Mouse (Mus musculus): ENCODE data around the gene Smoc1. TPM values are rescaled to one million over a fixed set of nuclear protein-coding genes. Genes with fewer than 3 reads are reported as not detected.

Smoc1 gene
- polyA plus RNA-seq, 1 experiment from 2014 or later, result 8.6 TPM

DNA sequence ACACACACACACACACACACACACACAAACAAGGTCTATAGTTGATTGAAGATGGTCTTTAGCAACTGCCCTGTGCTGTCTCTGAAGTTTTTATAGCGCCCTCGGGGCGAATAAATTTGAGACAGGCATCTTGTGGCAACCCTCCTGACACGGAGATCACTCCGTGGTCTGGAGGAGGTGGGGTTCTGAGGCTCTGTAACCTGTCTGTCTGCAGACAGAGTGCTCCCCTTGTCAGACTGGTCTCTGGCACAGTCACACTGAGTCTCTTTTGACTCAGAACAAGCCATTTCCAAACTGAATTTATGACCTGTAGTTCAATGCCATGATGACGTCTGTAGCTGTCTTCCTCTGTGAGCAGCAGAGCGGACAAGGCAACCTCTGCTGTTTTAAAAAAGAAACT, 75.1 kb downstream of the Smoc1 start:
- H3K4me1 ChIP-seq (ENCODE audit: control insufficient read depth, insufficient read depth, low read length), result peaks cover 2% of the 10 kb centered on the region; the same call in 1 of the 2 replicates
- H3K9me3 ChIP-seq (replicated peaks; ENCODE audit: control insufficient read depth, low read length), result no peaks in the 10 kb centered on the region
- no peaks in the 10 kb centered on the region for H3K36me3 ChIP-seq (ENCODE audit: control insufficient read depth, insufficient read depth)
- H3K9ac ChIP-seq (ENCODE audit: low read length), result no peak overlapping the region
- no peak overlapping the region for H3K27ac ChIP-seq (ENCODE audit: low read length)
- 78% methylated on average over 7 of the region's 7 CpGs for WGBS
- H3K27me3 ChIP-seq (ENCODE audit: control insufficient read depth, insufficient read depth, low read length), result no peaks in the 10 kb centered on the region
- ATAC-seq (replicated peaks; ENCODE audit: extremely low read depth, insufficient read depth, low FRiP score), result no peak
- H3K4me3 ChIP-seq (ENCODE audit: low read length), result no peak overlapping the region
- H3K4me2 ChIP-seq (ENCODE audit: low read depth, low read length), result no peak overlapping the region

DNA sequence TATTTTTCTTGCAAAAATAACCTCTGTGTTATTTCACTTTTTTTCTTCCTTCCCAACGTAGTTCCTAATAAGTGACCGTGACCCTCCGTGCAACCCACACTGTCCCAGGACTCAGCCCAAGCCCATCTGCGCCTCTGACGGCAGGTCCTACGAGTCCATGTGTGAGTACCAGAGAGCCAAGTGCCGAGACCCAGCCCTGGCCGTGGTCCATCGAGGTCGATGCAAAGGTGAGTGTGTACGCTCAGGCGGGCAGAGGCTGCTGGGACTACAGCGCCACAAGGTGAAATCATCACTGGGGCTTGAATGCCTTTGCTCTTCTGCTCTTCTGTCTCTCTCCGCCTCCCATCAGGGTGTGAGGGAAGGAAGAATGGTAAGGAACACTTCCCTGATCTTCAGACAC, 77.9 kb downstream of the Smoc1 start:
- Histone ChIP-seq H3K4me1 (ENCODE audit: control insufficient read depth, insufficient read depth, low read length) (peaks cover 7% of the 10 kb centered on the region), H3K4me2 (ENCODE audit: low read depth, low read length) (no peak overlapping the region), H3K9me3 (replicated peaks; ENCODE audit: control insufficient read depth, low read length) (no peaks in the 10 kb centered on the region), H3K9ac (ENCODE audit: low read length) (no peak overlapping the region), H3K36me3 (ENCODE audit: control insufficient read depth, insufficient read depth) (no peaks in the 10 kb centered on the region), H3K27me3 (ENCODE audit: control insufficient read depth, insufficient read depth, low read length) (no peaks in the 10 kb centered on the region), H3K27ac (ENCODE audit: low read length) (no peak overlapping the region), H3K4me3 (ENCODE audit: low read length) (no peak overlapping the region)
- 83% methylated on average over 14 of the region's 14 CpGs for WGBS
- ATAC-seq (replicated peaks; ENCODE audit: extremely low read depth, insufficient read depth, low FRiP score), result no peak

DNA sequence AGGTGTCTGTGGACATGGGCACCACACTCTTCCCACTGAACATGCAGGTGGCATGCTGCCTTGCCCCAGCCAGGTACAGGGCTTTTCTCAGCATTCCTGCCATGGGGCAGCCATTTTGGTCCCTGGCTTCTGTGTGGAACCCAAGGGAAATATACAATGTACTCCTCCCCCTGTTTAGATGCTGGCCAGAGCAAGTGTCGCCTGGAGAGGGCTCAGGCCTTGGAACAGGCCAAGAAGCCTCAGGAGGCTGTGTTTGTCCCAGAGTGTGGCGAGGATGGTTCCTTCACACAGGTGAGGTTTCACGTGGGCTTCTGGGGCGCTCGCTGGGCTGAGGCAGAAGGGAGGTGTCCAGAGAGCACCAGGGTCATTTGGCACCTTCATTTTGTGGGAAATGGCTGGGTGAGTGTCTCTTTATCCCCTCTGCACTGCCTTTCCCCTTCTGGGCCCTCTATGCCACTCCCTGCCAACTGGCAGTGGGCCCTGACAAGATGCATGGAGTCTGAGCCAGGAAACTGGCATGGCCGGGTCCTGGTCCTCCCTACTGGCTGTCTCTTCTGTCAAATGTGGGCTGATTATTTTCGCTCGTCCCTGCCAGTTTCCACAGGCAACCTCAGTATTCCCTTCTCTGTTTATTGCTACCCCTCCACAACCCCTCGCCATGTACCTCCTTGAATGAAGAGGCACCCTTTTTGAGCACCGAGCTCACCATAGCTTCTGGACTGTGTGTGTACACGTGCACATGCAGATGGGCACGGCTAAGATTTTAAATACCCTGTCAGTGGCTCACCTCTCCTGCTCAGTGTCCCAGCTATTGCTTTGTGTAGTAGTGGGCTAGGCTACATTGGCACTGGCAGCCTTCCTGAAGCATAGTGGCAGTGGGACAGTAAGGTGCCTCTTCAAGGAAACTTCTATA, 79.4 kb downstream of the Smoc1 start:
- Histone ChIP-seq H3K9me3 (replicated peaks; ENCODE audit: control insufficient read depth, low read length) (no peaks in the 10 kb centered on the region), H3K27me3 (ENCODE audit: control insufficient read depth, insufficient read depth, low read length) (no peaks in the 10 kb centered on the region), H3K4me1 (ENCODE audit: control insufficient read depth, insufficient read depth, low read length) (peaks cover 7% of the 10 kb centered on the region), H3K4me3 (ENCODE audit: low read length) (no peak overlapping the region), H3K27ac (ENCODE audit: low read length) (no peak overlapping the region), H3K9ac (ENCODE audit: low read length) (no peak overlapping the region), H3K36me3 (ENCODE audit: control insufficient read depth, insufficient read depth) (no peaks in the 10 kb centered on the region), H3K4me2 (ENCODE audit: low read depth, low read length) (no peak overlapping the region)
- 82% methylated on average over 12 of the region's 12 CpGs for WGBS
- no peak for ATAC-seq (replicated peaks; ENCODE audit: extremely low read depth, insufficient read depth, low FRiP score)

DNA sequence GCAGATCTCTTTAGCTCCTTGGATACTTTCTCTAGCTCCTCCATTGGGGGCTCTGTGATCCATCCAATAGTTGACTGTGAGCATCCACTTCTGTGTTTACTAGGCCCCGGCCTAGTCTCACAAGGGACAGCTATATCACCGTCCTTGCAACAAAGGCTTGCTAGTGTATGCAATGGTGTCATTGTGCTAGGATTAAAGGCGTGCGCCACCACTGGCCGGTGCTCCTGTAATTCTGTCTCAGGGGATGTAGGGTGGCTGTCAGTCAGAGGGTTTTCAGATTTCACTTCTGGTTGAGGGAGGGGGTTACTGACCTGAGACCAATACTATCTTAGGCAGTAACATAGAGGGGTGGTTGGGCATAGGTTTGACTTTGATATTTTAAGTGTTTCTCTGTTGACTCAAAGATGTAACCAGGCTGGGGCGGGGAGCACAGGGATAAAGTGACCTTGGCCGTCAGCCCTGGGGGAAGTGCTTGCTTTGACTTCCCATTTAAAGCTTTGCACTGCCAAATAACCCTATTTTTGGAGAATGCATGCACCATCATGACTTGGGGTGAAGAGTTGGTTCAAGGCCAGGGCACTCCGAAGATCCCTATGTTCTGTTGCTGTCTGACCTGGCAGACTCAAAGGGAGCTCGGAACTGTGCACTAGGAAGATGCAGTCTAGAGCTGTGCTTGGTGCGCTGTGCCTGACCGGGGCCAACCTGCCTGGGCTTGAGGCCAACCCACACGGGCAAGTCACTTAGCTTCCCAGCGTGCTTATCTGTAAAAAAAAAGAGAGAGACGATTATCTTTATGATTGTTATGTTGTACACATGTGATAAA, 80.9 kb downstream of the Smoc1 start:
- no peak overlapping the region for H3K27ac ChIP-seq (ENCODE audit: low read length)
- H3K9ac ChIP-seq (ENCODE audit: low read length), result no peak overlapping the region
- ATAC-seq (replicated peaks; ENCODE audit: extremely low read depth, insufficient read depth, low FRiP score), result no peak
- no peak overlapping the region for H3K4me3 ChIP-seq (ENCODE audit: low read length)
- H3K27me3 ChIP-seq (ENCODE audit: control insufficient read depth, insufficient read depth, low read length), result no peaks in the 10 kb centered on the region
- no peaks in the 10 kb centered on the region for H3K9me3 ChIP-seq (replicated peaks; ENCODE audit: control insufficient read depth, low read length)
- no peaks in the 10 kb centered on the region for H3K36me3 ChIP-seq (ENCODE audit: control insufficient read depth, insufficient read depth)
- H3K4me2 ChIP-seq (ENCODE audit: low read depth, low read length), result no peak overlapping the region
- 64% methylated on average over 14 of the region's 14 CpGs for WGBS
- H3K4me1 ChIP-seq (ENCODE audit: control insufficient read depth, insufficient read depth, low read length), result peaks cover 7% of the 10 kb centered on the region

DNA sequence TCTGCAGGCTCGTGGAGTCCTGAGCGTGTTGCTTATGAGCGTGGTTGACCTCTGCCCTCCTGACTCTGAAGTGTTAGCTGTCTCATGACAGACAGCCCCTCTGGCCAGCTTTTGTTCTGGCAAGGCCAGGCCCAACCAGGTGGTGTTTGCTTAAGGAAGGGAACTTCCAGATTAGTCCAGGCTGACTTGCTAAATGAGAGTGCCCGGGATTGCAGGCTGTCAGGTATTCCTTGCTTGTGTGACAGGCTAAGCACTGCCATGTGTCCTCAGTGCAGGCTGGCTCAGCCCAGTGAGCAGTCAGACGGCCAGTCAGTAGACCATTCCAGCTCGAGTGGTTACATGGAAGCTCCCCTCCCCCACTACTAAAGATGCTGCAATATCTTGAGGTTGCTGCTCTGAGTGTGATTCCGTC, 82.0 kb downstream of the Smoc1 start:
- ATAC-seq (replicated peaks; ENCODE audit: extremely low read depth, insufficient read depth, low FRiP score), result no peak
- H3K9me3 ChIP-seq (replicated peaks; ENCODE audit: control insufficient read depth, low read length), result no peaks in the 10 kb centered on the region
- no peaks in the 10 kb centered on the region for H3K27me3 ChIP-seq (ENCODE audit: control insufficient read depth, insufficient read depth, low read length)
- no peak overlapping the region for H3K4me2 ChIP-seq (ENCODE audit: low read depth, low read length)
- no peak overlapping the region for H3K9ac ChIP-seq (ENCODE audit: low read length)
- H3K4me1 ChIP-seq (ENCODE audit: control insufficient read depth, insufficient read depth, low read length), result peaks cover 7% of the 10 kb centered on the region
- H3K4me3 ChIP-seq (ENCODE audit: low read length), result no peak overlapping the region
- H3K27ac ChIP-seq (ENCODE audit: low read length), result no peak overlapping the region
- WGBS, result 29% methylated on average over 7 of the region's 7 CpGs
- no peaks in the 10 kb centered on the region for H3K36me3 ChIP-seq (ENCODE audit: control insufficient read depth, insufficient read depth)

DNA sequence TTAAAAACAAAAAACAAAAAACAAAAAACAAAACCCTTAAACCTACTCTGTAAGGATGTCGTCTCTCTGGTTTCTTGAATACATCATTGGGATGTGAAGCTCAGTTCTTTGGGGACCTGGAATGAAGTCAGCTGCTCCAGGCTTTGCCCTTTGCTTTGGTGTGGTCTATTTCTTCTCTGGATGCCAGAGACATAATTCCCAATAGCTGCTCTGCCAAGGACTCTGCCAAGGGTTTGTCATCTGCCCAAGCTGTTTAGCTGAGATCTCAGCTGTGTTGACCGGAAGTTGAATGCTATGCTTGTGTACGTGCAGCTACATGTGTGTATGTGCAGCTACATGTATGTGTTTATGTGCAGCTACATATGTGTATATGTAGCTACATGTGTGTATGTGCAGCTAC, 83.4 kb downstream of the Smoc1 start:
- Histone ChIP-seq H3K4me1 (ENCODE audit: control insufficient read depth, insufficient read depth, low read length) (peaks cover 7% of the 10 kb centered on the region), H3K27me3 (ENCODE audit: control insufficient read depth, insufficient read depth, low read length) (no peaks in the 10 kb centered on the region), H3K4me2 (ENCODE audit: low read depth, low read length) (no peak overlapping the region), H3K9ac (ENCODE audit: low read length) (no peak overlapping the region), H3K4me3 (ENCODE audit: low read length) (no peak overlapping the region), H3K36me3 (ENCODE audit: control insufficient read depth, insufficient read depth) (no peaks in the 10 kb centered on the region), H3K27ac (ENCODE audit: low read length) (no peak overlapping the region), H3K9me3 (replicated peaks; ENCODE audit: control insufficient read depth, low read length) (no peaks in the 10 kb centered on the region)
- ATAC-seq (replicated peaks; ENCODE audit: extremely low read depth, insufficient read depth, low FRiP score), result no peak
- WGBS, result 87% methylated on average over 3 of the region's 3 CpGs

DNA sequence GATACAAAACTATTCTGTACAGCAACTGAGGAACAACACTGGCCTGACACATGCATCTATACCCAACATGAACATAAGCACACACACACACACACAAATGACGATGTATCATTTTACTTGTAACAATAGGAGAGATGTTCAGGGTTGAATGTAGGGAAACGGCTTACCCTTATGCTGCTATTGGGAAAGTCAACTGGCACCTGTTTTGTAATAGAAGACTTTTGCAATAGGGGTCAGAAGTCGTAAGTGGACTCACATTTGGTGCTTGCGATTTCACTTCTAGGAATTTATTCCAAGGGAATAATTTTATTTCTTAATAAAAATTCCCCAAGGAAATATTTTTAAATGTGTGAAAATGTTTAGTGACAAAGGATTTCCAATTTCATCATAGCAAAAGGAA, 85.7 kb downstream of the Smoc1 start:
- H3K27me3 ChIP-seq (ENCODE audit: control insufficient read depth, insufficient read depth, low read length), result no peaks in the 10 kb centered on the region
- no peak overlapping the region for H3K9ac ChIP-seq (ENCODE audit: low read length)
- no peak overlapping the region for H3K27ac ChIP-seq (ENCODE audit: low read length)
- peaks cover 5% of the 10 kb centered on the region for H3K4me1 ChIP-seq (ENCODE audit: control insufficient read depth, insufficient read depth, low read length)
- no peaks in the 10 kb centered on the region for H3K9me3 ChIP-seq (replicated peaks; ENCODE audit: control insufficient read depth, low read length)
- H3K36me3 ChIP-seq (ENCODE audit: control insufficient read depth, insufficient read depth), result no peaks in the 10 kb centered on the region
- no peak for ATAC-seq (replicated peaks; ENCODE audit: extremely low read depth, insufficient read depth, low FRiP score)
- H3K4me2 ChIP-seq (ENCODE audit: low read depth, low read length), result no peak overlapping the region
- H3K4me3 ChIP-seq (ENCODE audit: low read length), result no peak overlapping the region
- WGBS, result 88% methylated on average over 4 of the region's 4 CpGs

DNA sequence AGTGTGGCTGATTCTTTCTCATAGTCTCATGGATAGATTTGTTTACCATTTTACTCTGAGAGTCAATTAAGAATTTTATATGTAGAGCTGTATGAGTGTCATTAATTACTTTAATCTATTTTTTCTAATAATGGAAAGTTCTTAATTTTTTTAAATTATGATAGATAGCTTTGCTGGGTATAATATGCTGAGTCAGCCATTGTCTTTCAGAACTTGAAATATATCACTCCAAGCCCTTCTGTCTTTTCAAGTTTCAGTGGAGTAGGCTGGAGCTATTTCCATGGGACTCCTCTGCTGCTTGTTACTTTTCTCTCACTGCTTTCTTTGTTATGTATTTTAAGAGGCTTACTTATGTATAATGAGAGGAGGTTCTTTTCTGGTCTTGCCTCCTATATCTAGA, 93.7 kb downstream of the Smoc1 start:
- H3K36me3 ChIP-seq (ENCODE audit: control insufficient read depth, insufficient read depth), result no peaks in the 10 kb centered on the region
- H3K9ac ChIP-seq (ENCODE audit: low read length), result no peak overlapping the region
- no peak overlapping the region for H3K4me3 ChIP-seq (ENCODE audit: low read length)
- ATAC-seq (replicated peaks; ENCODE audit: extremely low read depth, insufficient read depth, low FRiP score), result no peak
- no peaks in the 10 kb centered on the region for H3K4me1 ChIP-seq (ENCODE audit: control insufficient read depth, insufficient read depth, low read length)
- no peaks in the 10 kb centered on the region for H3K27me3 ChIP-seq (ENCODE audit: control insufficient read depth, insufficient read depth, low read length)
- no peaks in the 10 kb centered on the region for H3K9me3 ChIP-seq (replicated peaks; ENCODE audit: control insufficient read depth, low read length)
- no peak overlapping the region for H3K27ac ChIP-seq (ENCODE audit: low read length)
- no peak overlapping the region for H3K4me2 ChIP-seq (ENCODE audit: low read depth, low read length)

DNA sequence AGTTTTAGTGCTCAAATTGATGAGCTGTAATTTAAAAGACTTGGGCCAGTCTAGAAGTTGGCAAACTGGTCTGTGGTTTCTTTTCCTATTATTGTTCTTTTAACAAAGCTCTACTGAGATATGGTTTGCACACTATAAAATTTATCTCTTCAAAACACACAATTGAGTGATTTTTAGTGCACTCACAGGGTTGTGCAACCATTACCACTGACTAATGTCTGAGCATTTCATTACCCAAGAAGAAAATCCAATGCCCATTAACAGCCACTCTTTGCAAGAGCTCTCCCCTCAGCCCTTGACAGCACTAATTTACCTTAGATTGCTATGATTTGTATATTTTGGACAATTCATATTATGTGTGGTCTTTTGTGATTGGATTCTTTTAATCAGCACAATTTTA, 97.2 kb downstream of the Smoc1 start:
- H3K4me3 ChIP-seq (ENCODE audit: low read length), result no peak overlapping the region
- H3K4me1 ChIP-seq (ENCODE audit: control insufficient read depth, insufficient read depth, low read length), result no peaks in the 10 kb centered on the region
- no peaks in the 10 kb centered on the region for H3K9me3 ChIP-seq (replicated peaks; ENCODE audit: control insufficient read depth, low read length)
- ATAC-seq (replicated peaks; ENCODE audit: extremely low read depth, insufficient read depth, low FRiP score), result no peak
- H3K36me3 ChIP-seq (ENCODE audit: control insufficient read depth, insufficient read depth), result no peaks in the 10 kb centered on the region
- H3K27me3 ChIP-seq (ENCODE audit: control insufficient read depth, insufficient read depth, low read length), result no peaks in the 10 kb centered on the region
- H3K4me2 ChIP-seq (ENCODE audit: low read depth, low read length), result no peak overlapping the region
- H3K27ac ChIP-seq (ENCODE audit: low read length), result no peak overlapping the region
- no peak overlapping the region for H3K9ac ChIP-seq (ENCODE audit: low read length)
